Mouse (Mus musculus): Measurements from ENCODE around the gene Evi2.

Evi2 gene

DNA sequence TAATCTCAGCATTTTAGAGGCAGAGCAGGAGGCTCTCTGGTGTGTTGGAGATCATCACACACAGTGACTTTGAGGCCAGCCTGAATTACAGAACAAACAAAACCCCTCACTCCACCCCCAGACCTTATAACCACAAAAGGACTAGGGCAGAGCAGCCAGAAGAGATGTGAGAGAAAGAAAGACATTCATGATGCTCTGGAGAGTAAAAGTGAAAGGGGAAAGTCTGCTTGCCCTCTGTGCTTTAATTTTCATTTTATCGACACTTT lies 6.1 kb downstream of the Evi2 start:
- DNase-seq (ENCODE audit: low read depth, low spot score): no peak

DNA sequence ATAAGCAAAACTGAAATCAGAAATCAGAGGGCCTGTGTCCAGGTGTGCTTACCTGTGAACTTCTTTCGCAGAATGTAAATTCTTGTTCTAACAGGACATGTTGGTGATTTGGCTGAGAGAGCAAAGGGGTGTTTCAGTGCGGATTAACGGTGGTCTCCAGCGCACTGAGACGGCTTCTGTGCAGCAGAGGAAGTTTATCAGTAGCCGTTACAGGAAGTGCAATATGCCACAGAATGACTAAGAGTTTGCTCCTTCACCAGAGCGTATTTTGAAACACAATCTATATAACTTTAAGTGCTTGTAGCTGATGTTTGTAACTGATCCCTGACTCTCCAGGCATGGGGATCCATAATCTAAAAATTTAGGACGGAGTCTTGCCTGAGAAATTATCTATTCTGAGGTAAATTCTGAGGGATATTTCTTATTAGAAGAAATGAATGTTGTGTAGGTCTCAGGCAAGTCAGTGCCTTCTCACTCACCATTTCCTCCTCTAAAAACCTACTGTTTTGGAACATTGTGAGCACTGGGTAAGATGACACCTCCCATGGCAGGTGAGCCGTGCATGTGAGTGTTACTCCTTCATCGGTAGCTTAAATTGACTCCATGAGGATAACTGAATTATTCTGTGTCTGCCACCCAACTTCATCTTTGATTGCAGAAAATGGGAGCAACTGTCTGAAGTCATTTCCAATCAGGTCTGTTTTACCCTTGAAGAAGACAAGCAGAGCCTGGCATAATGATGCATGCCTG lies 6.7 kb downstream of the Evi2 start, which contains the start of gene Evi2b:
Gene Evi2b, minus strand, starts transcription at position 203 of the 750 bp plus-strand sequence.
- DNase-seq (ENCODE audit: low read depth, low spot score): no peak

- DNase-seq (ENCODE audit: low read depth, low spot score): no peak
These were observed 7.4 kb downstream of the Evi2 start for GRCm38 (mm10) chr11:79522944-79523343.

DNA sequence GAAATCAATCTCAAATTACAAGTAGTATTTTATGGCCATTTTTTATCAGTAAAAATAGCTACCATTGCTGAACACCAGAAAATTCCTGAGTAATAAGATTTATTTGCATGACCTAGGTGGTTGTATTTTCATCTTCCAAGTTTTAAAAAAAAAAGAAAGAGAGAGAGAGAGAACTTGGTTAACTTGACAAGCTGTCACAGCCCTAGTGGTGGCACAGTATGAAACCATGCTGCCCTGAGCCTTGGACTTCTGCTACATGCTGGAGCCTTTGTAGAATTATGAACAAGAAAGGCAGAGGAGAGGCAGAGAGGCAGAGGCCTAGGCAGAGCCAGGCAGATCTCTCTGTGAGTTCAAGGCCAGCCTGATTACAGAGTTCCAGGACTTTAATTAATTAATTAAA lies 8.5 kb downstream of the Evi2 start:
- no peak for DNase-seq (ENCODE audit: low read depth, low spot score)

DNA sequence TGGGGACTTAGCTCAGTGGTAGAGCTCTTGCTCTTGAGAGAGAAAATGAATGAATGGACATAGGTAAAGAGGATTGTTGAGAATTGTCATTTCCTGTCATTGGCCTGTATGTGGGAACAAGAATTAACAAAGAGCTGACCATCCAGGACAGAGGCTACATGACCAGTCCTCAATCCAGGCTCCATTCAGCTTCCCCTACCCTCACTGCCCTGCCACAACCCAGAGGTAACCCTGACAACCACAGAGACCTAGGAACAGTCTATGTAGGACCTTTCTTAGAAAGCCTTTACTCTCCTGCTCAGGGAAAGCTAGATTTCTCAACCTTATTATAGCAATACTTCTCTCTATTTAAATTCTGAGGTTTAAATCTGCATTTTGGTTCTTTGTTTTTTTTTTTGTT lies 9.6 kb downstream of the Evi2 start:
- DNase-seq (ENCODE audit: low read depth, low spot score): no peak

- no peak for DNase-seq (ENCODE audit: low read depth, low spot score)
These were observed 10.5 kb downstream of the Evi2 start for GRCm38 (mm10) chr11:79519878-79520291.

DNA sequence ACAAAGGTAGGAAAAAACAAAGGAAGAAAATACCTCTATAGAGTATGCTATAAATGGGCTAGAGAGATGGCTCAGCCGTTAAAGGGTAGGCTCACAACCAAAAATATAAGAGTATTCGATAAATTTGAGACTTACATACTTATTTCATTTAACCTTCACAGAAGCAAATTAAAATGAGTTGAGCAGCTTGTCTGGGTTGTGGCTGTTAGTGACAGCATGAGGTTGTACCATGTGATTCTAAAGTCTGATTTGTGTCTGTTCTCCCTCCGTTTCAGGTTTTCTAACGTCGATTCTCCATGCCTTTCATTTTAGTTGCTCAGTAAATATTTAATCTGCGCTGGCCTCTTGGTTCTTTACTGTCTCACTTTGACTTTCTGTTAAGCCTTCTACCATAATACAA lies 11.1 kb downstream of the Evi2 start:
- no peak for DNase-seq (ENCODE audit: low read depth, low spot score)

DNA sequence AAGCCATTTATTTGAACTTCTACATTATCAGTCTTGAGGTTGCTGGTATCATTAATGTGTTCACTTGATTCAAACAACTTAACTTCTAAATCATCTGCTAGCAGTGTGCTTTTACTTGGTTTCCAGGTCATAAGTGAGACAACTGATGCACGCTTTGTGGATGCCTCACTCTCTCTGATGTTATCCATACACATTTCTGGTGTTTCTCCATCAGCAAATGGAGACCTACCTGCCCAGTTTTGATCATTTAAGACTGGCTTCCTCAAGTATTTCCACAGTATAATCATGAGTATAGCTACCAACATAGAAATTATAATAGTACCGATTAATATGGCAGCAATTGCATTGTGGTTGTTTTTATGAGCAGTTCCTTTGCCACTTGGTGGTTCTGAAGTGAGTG lies 14.6 kb downstream of the Evi2 start:
- no peak for DNase-seq (ENCODE audit: low read depth, low spot score)

- DNase-seq (ENCODE audit: low read depth, low spot score): no peak
These were observed 15.1 kb downstream of the Evi2 start for GRCm38 (mm10) chr11:79515331-79515730.

DNA sequence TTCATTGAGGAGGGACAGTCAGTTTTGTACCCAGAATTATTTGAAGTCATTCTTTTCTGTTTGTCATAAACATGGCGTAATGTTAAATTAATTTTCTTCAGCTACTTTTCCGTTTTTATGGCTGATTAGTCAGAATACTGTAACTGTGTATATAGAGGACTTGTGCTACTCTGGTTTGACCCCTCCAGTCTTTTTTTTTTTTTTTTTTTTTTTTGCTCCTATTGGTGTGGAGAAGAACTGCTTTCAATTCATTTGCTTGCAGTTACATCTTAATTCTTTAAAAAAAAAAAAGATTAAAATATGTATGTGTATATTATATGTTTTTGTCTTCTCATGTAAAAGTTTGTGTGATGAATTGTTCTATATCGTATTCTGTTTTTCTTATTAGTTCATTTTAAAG lies 18.4 kb downstream of the Evi2 start:
- DNase-seq (ENCODE audit: low read depth, low spot score): no peak

- DNase-seq (ENCODE audit: low read depth, low spot score): no peak
These were observed 25.9 kb downstream of the Evi2 start for GRCm38 (mm10) chr11:79504506-79504905.

- DNase-seq (ENCODE audit: low read depth, low spot score): peak; percentile 20
These were observed 26.5 kb downstream of the Evi2 start, which contains the start of gene Omg for GRCm38 (mm10) chr11:79503845-79504244. TSS of gene Omg (minus strand) at chr11:79504084.

GRCm38 (mm10) chr11:79502917-79503316 lies 27.5 kb downstream of the Evi2 start:
- no peak for DNase-seq (ENCODE audit: low read depth, low spot score)

GRCm38 (mm10) chr11:79494976-79495800 lies 35.2 kb downstream of the Evi2 start:
- peak; percentile 5 for DNase-seq (ENCODE audit: low read depth, low spot score)

DNA sequence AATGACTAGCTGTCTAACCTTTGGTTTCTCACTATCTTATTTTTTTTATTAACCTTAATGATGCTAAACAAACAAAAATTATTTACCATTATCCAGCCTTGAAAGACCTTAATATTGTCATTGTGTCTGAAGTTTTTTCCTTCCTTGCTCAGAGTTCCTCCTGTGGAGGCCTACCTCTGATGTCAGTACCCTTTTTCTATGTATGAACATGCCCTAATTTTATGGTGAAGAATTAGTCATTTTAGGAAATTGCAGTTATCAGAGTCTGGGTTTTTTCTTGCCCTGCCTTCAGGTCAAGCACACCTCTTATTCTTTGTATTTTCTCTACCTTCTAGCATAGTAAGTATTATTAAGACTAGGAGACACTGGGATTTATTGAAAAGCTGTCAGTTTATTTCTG lies 45.7 kb downstream of the Evi2 start:
- no peak for DNase-seq (ENCODE audit: low read depth, low spot score)

DNA sequence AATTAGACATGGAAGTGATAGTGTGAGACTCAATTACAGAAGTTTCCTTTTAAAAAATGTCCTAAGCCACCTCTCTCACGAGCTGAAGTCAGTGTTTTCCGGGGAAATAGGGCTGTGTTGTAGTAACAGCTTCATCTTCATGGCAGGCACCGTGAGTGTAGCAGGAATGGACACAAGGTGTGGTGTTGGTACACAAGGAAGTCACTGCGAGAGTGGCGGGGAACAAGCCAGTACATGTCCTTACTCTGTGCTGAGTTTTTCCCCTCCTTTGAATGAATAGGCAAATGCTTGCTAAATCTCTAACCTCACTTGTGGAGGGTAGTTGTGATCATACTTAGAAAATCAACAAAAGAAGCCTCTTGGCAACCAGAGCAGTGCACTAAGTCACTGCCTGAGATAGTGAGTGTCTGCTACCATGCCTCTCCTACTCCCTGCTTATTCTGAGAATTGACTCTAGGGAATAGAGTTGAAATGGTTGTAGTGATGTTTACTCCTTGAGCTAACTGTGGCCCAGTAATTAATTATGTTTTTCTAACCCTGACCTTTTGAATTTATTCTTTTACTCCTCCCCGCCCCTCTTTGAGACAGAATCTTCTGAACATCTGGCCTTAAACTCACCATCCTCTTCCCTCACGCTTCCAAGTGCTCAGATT lies 46.4 kb downstream of the Evi2 start:
- peak; percentile 40 for DNase-seq (ENCODE audit: low read depth, low spot score)

DNA sequence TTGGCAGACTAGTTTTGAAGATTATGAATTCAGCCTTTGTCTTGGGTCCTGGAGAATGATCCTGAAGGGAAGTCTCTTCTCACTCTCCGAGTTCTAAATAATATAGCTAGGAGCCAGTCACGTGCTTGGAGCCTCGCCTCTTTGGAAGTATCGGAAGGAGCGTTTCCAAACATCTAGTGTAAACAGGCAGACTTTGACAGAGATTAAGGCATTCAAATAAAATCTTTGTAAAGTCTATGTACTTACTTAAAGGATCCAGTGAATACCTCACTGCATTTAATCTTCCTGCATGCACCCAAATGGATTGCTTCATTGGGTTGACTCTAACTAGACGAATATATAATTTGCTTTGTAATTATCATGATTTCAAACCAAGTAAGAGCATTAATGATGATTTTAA lies 47.0 kb downstream of the Evi2 start:
- DNase-seq (ENCODE audit: low read depth, low spot score): no peak

DNA sequence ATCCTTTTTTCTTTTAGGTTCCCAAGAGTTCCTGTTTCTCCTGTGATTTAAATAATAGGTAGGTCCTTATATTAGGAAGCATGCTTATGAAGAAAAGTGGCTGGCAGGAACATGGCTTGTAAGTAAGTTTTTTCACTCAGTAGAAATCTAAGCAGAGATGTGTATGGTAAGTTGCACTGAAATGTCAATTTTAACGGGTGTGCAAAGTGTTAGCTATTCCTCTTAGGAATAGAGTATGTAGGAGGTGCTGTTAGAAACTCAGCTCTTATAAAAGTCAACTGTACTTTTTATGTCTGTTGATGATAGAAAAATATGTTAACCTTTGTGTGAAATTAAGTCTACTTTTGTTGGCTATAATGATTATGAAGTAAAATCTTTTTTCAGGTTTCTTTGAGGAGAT lies 62.3 kb downstream of the Evi2 start:
- no peak for DNase-seq (ENCODE audit: low read depth, low spot score)

Measured in R1 (cell line).